Mouse (Mus musculus): ENCODE results near the gene Itih1.

Gene Itih1

DNA sequence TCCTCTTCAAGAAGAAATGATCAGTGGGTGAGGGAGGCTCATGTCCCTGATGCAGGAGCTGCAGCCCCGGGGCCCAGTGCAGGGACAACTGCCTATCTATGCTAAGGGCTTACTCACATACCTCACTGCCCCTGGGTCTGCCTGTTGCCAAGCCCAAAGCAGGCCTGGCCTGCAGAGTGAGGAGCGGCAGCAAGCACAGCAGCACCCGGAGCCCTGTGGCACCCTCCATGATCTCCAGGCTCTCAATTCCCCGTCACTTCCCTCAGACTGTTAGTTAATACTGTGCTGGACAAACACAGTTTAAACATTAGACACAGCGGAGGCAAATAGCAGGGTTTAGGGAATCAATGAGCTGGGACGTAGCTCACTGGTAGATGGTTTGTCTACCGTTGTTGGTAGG is at the start of gene Itih1:
TSS of gene Itih1 (minus strand) at position 252 of the 400 bp plus-strand sequence.
- DNase-seq (ENCODE audit: low read depth, low spot score): no peak

DNA sequence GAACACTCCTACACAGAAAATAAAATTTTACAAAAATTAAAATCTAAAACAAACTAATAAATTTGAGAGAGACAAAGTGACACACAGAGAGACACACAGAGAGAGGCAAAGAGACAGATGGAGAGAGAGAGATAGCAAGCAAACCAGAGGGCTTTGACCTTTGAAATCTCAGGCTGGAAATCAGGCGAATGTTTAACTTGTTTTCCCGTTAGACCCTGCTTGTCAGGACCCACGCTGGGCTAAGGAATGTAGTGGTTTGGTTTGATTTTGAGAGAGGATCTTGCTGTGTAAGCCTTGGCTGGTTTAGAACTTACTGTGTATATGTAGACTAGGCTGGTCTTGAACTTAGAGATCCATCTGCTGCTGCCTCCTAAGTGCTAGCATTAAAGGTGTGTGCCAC is 33.1 kb upstream of the Itih1 start:
- no peak for DNase-seq (ENCODE audit: low read depth, low spot score)

DNA sequence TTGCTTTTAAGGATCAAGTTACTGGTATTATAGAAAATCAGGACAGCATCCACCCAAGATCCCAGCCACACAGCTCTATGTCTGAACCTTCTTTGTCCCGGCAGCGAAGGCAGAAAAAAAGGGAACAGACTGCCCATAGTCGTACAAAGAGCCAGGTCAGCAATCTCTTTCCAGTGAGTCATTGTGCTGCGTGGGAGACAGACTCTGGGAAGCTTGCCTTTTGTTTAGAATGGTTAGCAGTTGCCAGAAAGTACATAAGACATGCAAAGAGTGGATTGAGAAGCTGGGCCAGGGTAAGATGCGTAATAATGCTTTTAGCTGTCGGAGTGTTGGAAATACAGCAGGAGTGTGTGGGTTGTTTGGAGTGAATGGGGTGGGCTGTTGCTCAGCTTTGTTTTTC is 31.1 kb upstream of the Itih1 start:
- DNase-seq (ENCODE audit: low read depth, low spot score): no peak

DNA sequence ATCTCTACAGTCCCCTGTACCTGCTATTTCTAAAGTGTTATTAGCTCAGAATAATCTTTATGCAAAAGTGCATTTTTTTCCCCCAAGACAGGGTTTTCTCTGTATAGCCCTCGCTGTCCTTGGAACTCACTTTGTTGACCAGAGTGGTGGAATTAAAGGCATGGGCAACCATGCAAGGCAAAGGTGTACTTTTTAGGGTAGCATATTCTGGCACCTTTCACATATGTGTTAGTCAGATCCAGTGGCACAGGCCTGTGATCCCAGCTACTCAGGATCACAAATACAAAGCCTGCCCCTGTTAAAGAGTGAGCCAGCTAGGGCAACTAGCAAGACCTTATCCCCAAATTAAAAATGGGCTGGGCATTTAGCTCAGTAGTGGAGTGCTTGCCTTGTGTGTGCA is 17.3 kb upstream of the Itih1 start:
- no peak for DNase-seq (ENCODE audit: low read depth, low spot score)

DNA sequence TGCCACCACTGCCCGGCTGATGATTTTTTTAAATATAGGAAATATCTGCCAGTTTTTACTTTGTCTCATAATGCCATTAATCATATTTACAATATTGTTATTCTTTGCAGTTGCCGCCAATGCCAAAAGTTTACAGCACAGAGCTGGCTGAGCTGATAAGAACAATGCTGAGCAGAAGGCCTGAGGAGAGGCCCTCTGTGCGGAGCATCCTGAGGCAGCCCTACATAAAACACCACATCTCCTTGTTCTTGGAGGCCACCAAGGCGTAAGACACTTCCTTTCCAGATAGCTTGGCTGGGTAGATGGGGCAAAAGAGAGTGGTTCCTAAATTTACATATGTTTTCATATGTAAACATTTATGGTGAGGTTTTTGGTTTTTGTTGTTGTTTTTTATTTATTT is 15.9 kb upstream of the Itih1 start:
- no peak for DNase-seq (ENCODE audit: low read depth, low spot score)

DNA sequence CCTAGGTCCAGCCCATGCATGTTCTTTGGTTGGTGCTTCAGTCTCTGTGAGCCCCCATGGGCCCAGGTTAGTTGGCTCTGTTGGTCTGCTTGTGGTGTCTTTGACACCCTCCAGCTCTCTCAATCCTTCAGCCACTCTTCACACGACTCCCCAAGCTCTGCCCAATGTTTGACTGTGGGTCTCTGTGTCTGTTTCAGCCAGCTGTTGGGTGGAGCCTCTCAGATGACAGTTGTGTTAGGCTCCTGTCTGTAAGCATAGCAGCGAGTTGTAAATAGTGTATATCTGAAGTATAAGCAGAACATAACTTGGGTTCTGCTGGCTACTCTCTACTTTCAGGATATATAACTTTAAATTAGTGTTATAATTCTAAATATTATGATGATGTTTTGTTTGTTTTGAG is 15.4 kb upstream of the Itih1 start:
- no peak for DNase-seq (ENCODE audit: low read depth, low spot score)

DNA sequence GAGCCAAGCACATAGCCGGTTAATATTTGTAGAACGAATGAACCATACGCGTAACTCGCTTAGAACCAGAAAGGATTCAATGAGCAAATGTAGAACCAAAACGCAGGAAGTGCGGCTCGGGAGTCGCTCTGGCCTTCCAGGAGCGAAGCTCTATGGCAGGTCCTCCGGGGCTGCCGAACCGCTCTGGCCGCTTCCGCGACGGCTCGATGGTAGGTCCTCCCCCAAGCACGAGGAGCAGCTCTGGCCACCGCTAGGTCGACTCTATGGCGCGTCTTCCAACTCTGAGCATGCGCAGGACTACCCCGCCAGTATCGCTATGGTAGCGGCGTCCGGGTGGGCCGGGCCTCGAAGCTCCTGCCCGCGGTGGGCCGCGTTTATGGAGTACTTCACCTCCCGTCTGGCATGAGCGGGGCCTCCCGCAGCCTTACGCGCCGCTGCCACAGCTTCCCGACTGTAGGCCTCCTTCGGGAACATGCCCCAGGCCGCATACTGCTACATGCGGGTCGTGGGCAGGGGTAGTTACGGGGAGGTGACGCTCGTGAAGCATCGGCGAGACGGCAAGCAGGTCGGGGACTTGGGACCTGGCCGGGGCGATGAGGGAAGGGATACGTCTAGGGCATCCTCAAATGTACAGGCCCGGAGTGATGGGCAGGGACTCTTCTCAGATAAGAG is 8.2 kb upstream of the Itih1 start, which contains the start of gene Nek4:
TSS of gene Nek4 (plus strand) at position 224 of the 672 bp plus-strand sequence.
- DNase-seq (ENCODE audit: low read depth, low spot score): peak; percentile 94

DNA sequence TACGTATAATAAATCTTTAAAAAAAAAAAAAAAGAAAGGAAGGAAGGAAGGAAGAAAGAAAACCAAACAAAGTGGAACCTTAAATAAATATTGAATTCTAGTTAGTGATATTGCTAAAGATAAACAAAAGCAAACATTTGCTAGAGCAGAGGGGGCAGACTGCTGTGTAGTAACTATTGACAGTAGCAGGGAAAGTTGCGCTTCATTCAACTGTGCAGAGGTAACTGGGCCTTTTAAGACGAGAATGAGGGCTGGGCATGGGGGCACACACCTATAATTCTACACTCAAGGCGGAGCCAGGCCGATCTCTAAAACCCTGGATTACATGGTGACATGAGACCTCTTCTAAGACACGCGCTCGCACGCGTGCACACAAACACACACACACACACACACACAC is 6.9 kb upstream of the Itih1 start:
- DNase-seq (ENCODE audit: low read depth, low spot score): no peak

DNA sequence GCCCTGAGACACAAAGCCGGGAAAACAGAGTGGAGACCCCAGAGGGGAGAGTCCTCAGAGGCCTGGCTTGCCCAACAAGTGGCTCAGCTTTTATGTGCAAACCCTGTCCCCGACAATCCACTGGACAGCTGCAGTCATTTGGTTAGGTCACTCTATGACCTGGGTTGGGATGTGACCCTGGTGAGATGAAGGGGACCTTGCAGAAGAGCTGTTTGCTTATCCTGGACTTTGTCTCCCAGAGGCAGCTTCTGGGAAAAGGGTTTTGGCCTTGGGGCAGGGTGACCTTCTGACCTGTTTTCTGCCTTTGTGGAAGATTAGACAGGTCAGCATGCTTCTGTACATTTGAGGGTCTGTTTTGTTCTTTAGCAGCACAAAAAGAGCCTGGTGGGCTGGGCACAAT is 1.7 kb upstream of the Itih1 start:
- no peak for DNase-seq (ENCODE audit: low read depth, low spot score)

DNA sequence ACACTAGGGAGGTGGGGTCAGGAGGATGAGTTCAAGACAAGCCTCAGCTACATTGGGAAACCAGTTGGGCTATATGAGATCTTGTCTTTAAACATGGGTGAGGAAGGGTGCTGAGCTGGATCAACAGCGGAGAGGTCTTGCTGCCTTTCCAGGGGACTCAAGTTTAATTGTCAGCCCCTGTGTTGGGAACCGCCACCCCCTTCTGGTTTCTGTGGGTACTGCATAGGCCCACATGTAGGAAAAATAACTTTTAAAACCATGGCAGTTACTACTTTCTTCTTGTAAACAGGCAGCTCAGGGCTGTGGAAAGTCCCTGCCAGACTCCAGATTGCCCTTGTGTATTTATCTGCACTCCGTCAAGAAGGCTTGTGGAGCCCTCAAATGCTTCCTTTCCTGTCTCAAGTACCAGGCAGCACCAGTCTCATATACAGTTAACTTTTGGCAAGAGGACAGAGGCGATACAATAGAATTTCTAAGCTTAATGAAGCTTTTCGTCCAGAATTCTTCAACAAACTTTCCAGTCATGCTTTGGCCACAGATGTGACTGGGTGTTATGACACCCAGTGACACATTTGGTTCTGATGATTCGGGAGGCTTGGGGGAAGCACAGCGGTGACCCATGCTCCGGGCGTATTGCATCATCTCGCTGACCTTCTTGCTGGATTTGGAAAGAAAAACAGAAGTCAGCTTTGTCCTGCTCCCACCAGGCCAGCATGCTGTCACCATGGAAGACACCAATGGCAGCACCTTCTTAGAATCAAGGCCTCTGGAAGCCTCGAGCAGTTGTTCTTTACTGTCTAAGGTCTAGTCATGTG is 978 bp upstream of the Itih1 start:
- peak; percentile 27 for DNase-seq (ENCODE audit: low read depth, low spot score)

DNA sequence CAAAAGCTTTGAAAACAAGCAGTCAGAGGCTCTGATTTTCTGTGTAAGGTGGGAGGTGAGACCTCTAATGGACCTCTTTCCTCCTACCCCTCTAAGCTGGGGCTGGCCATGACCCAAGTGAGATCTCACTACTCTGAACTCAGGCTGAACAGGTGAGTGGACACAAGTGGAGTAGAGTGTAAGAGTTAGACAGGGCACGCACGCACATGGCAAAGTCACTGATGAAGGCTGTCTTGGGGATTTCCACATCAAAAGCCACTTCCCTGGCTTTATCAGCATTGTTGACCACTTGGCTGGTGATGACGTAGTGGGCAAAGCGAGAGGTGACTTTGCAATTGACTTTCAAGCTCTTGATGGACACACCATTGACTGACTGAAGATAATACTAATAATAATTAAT is 835 bp downstream of the Itih1 start:
- no peak for DNase-seq (ENCODE audit: low read depth, low spot score)

DNA sequence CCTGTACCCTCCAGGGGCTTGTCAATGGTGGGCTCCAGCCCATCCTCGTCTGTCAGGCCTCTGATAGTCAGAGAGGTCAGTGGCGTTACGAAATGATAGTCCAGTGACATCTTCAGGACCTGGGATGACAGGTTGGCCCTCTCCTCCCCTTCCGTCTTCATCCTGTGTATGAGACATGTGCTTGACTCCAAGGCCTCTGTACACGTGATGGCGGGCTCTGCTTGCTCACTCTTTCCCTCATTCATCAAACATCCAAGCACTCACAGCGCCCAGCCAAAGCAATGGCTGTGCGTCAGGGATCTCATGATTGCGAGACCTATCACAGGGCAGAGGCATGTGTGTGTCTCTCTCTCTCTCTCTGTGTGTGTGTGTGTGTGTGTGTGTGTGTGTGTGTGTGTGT is 9.7 kb downstream of the Itih1 start:
- DNase-seq (ENCODE audit: low read depth, low spot score): no peak

DNA sequence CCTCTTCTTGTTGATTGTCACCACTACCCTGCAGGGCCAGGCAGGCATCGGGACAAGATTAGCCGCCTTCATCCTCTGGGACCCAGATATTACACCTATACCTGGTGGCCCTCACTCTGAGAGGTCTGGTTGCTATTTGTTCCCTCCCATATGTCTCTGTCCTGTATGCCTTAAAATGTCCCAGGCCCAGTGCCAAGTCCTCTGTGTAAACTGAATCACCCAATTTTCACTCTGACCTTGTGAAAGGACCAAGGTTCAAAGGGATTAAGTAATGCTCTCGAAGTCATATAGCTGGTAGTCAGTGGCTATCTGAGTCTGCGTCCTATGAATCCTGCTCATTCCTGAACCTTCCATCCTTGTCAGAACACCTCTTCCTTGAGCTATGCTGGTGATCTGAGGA is 12.7 kb downstream of the Itih1 start:
- DNase-seq (ENCODE audit: low read depth, low spot score): no peak

DNA sequence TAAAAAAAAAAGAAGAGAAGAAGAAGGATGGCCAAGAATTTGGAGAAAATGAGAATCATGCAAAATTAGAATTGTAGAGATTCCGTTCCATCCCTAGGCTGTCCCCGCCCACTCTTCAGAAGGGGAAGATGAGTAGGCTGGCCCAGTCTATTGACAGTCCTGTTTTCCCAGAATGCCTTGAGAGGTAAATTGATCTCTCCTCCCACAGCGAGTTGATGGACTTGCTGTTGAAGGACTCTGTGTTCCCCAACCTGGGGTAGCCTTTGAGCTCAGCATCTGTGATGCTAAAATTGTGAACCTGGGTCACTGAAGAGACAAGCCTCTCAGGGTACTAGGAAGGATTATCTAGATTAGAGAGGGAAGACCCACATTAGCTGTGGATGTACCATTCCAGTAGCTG is 17.6 kb downstream of the Itih1 start:
- DNase-seq (ENCODE audit: low read depth, low spot score): no peak

DNA sequence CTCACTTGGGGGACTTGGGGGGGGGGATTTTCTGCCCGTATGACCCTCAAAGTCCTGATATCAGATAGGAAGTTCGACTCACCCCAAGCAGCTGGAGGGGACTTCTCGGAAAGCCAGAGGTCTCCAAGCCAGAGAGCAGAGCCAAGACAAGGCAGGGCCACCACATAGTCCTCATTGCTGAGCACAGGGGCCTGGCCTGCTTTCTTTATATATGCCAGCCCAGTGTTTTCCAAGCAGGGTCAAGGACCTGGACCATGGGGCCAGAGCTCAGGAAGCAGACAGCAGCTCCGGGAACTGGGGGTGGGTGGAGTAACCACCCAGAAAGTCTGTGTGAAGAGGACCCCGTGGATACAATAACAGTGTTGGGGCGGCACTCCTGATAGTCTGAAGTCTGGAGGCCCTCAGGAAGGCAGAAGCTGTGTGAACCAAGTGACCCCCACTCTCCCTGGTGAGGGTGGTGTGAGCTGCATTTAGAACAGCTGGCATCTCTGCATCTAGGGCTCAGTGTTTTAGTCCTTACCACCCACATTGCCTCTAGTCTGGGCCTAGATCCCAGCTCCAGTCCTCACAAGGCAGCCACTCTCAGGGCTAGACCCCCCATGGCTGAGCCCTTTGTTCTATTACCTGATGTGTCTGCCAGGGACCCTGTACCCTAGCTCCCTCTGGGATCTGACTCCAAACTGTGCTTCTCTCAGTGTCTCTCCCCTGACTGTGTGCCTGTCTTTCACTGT is 19.5 kb downstream of the Itih1 start, which contains the start of gene Itih3:
TSS of gene Itih3 (minus strand) at position 386 of the 731 bp plus-strand sequence.
- no peak for DNase-seq (ENCODE audit: low read depth, low spot score)

DNA sequence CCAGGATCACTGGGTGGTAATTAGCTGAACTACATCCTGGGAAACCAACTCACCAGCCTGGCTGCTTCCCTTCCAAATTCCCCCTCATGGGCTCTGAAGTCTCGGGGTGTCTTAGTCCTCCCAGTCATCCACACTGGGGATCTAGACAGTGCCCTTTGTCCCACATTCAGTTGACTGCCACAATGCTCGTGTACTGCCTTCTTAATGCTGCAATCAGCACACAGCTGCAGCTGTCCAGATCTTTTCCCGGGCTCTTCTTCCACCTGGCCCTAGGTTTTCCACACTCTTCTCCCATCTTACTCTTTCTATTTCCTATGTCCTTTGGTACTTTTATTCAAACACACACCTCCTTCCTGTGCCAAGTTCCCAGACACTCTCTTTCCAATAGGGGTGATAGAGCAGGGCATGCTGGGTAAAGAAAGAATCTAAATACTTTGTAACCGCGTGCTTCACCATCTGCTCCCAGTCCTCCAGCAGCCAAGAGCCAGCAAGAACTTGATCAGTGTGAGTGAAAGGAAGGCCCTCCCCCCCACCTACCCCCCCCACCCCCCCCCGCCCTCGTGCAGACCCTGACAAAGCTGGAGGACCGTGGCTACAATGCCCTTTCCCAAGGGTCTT is 20.9 kb downstream of the Itih1 start:
- no peak for DNase-seq (ENCODE audit: low read depth, low spot score)

DNA sequence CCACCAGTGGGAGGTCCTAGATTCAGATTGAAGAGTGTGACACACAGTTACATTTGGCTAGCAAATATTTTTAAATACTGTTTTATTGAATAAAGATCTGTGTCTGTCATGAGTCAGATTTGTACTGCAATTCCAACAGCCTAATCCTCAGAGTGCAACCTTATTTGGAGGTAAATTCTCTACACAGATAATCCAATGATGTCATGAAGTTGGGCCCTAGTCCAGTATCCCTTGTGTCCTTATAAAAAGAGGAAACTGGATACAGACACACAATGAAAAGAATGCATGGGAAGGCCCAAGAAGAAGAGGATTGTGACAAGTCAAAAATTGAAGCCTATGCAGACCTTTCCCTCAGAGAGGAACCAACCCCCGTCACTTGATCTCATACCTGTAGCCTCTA is 26.6 kb downstream of the Itih1 start:
- DNase-seq (ENCODE audit: low read depth, low spot score): no peak

DNA sequence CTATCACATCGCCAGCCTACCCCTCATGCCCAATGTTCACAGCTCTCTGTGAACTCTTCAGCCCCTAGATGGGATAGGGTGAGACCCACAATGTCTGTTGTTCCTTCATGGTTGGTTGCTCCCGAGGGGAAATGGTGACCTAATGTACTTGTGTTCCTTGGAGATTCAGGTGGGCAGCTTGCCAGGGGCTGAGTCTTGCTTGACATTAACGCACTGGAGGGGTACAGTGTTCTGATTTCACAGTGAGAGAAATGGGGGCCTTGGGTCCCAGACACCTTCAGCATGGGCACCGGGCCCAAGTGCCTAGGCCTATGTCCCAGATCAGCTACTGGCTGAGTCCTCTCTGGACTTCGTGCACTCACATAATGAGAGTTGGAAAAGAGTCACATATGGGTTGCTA is 29.7 kb downstream of the Itih1 start:
- no peak for DNase-seq (ENCODE audit: low read depth, low spot score)

DNA sequence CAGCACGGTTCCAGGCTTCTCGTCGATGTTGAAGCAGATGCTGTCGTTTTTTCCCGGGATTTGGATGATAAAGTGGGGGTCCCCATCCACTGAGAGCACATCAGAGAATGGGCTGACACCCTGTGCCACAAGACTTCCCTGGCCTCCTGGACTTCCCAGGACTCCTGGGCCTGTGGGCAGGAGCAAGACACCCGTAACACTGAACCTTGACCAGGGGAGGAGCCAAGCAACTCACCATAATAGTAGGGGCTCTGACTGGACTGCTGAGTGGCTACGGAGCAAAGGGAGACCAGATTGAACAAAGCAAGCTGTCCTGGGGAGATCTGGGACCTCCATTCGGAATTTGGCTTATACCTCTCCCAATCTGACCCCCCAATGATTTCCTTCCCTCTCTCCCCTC is 30.4 kb downstream of the Itih1 start:
- no peak for DNase-seq (ENCODE audit: low read depth, low spot score)

DNA sequence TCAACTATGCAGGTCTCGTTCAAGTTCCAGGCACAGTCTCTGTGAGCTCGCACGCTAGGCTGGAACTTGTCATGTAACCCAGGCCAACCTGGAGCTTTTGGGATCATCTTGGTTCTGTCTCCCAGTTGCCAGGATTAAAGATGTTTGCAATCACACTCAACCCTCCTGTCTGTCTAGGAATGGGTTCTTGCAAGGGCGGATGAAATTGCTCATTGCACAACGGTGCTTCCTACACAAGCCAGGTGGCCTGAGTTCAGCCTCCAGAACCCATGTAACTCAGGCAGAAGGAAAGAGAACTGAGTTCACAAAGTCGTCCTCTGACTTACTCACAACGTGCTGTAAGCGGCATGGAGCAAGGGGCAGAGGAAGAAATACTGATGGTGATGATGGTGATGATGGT is 31.9 kb downstream of the Itih1 start:
- DNase-seq (ENCODE audit: low read depth, low spot score): no peak

DNA sequence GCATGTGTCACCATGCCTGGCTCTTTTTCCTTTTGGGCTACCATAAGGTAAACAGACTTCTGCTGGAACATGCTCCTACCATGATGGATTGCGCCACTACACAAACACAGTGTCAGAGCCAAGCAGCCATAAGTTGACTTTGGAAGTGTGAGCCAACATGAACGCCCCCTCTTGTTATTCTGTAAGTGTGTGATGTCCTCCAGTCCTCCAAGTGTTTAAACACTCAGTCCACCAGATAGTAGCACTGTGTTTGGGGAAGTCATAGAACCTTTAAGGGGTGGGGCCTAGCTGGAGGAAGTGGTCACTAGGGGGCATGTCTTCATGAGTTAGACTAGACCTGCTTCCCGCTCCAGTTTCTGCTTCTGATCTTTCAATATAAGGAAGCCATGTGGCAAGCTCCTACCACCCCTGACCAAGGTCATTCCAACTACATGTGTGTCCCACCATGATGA is 35.2 kb downstream of the Itih1 start:
- DNase-seq (ENCODE audit: low read depth, low spot score): no peak

DNA sequence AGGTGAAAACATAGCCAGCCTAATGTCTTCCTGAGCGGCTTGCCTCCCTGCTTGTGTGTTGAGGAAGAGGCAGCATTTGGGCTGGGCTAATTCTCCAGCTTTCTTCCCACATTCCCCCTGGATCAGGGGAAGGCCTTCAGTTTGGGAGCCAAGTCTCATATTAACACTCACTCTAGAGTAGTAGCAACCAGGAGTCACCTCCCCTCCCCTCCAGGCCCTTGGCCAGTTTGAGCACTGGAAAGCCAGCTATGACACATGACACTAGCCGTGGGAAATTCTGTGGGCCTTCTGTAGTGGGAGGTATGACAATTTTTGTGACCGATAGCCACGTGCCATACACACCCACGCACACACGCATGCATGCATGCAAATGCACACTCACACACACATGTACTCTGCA is 37.1 kb downstream of the Itih1 start:
- DNase-seq (ENCODE audit: low read depth, low spot score): no peak

Data from embryo, embryonic 11.5 days (tissue).